Mouse (Mus musculus): ENCODE measurements around the gene Gale.
A peak's percentile ranks its signal among the peaks of the same experiment; 100 is the strongest.
"Not testable (repeated sequence)": the region's sequence is repeated elsewhere in the genome, so short reads cannot be mapped to it uniquely, and the experiment has no call there.

Gene Gale

DNA sequence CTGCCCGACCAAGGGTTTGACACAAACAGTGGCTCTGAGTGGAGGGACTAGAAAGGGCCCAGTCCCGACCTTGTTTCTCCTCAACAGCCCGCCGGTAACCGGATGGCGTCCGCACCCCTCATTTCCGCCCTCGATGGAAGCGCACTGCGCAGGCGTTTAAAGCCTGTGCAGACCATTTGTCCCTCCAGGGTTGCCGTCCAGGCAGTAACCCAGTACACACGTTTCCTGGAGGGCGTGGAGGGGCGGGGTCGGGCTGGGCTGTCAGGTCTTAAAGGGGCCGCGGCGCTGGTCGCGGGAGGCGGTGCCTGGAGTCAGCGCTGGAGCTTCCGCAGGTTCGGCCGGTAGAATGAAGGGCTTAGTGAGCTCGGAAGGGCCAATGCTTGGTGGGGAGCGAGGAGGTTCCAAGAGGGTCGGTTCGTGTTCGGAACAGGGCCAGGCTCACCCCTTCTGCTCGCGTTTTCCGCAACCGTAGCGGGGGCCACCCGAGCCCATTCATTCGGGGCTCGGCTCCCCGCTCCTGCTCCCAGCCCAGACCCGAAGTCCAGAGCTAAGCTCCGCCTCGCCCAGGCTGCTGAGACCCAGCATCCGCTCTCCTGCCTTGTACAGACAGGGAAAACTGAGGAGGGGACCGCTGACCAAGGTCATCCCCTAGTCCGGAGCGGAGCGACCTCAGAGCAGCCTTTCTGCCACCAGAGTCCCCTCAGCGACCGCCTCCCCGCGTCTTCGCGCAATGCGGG lies at the start of gene Gale:
Gene Gale, plus strand, starts transcription at position 271 of the 737 bp plus-strand sequence.
- peak; percentile 96 for DNase-seq (ENCODE audit: low read depth, low spot score)

DNA sequence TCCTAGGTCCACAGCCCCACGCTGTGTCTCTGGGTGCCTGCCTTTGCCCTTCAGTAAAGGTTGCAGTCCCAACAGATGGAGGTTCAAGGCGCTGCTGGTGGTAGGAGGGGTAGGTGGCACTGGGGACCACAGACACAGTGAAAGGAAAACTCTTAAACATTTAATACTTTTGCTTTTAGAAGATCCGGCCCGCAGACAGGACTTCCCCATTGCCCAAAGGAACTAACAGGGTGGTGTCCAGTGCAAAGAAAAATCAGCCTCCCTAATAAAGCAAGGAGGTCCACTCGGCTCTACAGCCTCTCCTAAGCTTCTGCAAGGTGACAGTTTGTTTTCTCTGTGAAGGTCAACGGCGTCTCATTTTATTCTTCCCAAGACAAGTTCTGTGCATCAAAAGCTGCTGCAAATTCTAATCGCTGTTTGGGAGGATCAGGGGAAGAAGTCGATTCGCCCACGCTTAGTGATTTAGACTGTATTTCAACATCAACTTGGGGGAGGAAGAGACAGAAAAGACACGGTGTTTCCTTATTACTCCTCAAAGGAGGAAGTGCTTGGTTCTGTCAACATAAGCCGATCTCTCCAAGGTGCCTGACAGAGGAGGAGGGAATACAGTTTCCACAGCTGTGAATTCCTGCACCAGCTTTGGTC lies 44.8 kb upstream of the Gale start:
- DNase-seq (ENCODE audit: low read depth, low spot score): no peak

GRCm38 (mm10) chr4:135919280-135919639 lies 44.3 kb upstream of the Gale start:
- no peak for DNase-seq (ENCODE audit: low read depth, low spot score)

GRCm38 (mm10) chr4:135920304-135921241 lies 43.0 kb upstream of the Gale start, which contains the start of gene Fuca1:
TSS of gene Fuca1 (plus strand) at chr4:135920735.
- peak; percentile 90 for DNase-seq (ENCODE audit: low read depth, low spot score)

- DNase-seq (ENCODE audit: low read depth, low spot score): no peak
These were observed 42.0 kb upstream of the Gale start for GRCm38 (mm10) chr4:135921257-135922120.

DNA sequence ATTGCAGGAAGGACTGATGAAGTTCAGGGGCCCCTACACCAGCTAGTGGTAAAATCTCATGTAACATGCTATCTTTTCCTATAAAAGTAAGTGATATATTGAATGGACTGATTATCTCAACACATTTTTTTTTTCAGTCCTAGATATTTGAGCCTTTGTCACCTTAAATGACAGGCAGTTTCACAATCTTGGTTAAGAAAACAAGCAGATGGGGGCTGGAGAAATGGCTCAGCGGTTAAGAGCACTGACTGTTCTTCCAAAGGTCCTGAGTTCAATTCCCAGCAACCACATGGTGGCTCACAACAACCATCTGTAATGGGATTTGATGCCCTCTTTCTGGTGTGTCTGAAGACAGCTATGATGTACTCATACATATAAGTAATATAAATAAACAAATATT lies 41.3 kb upstream of the Gale start:
- no peak for DNase-seq (ENCODE audit: low read depth, low spot score)

DNA sequence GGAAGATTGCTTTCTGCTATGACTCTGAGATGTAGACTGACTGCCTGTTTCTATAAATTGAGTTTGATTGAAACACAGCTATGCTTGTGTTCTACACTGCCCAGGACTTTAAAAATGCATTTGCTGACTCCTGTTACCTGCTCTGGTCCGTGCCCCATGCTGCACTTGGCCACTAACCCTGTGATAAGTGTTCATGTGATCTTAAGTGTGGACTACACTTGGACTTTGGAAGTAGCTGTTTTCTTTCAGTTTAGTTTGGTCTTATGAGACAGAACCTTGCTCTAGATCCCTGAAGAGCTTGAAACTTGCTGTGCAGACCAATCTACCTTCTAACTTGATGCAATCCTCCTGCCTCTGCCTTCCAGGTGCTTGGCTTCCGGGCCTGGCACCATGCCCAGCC lies 39.1 kb upstream of the Gale start:
- no peak for DNase-seq (ENCODE audit: low read depth, low spot score)

GRCm38 (mm10) chr4:135925341-135925740 lies 38.2 kb upstream of the Gale start:
- no peak for DNase-seq (ENCODE audit: low read depth, low spot score)

GRCm38 (mm10) chr4:135926195-135926808 lies 37.2 kb upstream of the Gale start:
- no peak for DNase-seq (ENCODE audit: low read depth, low spot score)

DNA sequence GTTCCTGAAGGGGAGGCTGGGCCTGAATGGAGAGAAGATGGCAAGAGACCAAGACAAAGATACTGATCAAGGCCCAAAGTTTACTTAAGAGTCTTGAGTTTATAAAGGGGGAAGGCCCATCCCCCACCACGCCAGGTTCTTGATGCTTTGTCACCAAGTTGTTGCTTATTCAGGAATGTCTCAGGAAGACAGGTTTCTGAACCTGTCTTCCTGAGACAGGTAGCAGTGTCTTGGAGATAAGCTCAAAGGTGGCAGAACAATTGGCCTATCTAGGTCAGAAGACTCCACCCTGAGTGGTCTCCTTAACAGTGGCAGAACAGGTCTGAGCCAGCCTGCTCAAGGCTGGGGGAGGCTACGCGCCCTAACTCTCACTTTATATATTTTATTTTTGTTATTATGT lies 36.7 kb upstream of the Gale start:
- DNase-seq (ENCODE audit: low read depth, low spot score): no peak

- DNase-seq (ENCODE audit: low read depth, low spot score): no peak
These were observed 35.2 kb upstream of the Gale start for GRCm38 (mm10) chr4:135928376-135928775.

DNA sequence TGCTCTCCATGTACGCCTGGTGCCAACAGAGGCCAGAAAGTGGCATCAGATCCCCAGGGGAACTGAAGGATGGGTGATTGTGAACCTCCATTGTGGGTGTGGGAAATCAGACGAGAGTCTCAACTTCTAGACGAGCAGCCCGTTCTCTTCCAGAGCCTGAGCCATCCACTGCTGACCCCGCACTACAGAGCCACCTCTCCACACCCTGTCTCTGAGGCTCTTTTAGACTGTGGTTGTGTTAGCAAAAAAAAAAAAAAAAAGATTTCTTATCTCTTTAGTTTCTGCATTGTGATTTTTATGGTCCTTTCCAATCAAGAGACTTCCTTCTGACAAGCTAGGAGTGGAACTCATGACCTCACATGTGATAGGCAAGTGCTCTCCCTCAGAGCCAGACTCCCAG lies 34.1 kb upstream of the Gale start:
- DNase-seq (ENCODE audit: low read depth, low spot score): no peak

DNA sequence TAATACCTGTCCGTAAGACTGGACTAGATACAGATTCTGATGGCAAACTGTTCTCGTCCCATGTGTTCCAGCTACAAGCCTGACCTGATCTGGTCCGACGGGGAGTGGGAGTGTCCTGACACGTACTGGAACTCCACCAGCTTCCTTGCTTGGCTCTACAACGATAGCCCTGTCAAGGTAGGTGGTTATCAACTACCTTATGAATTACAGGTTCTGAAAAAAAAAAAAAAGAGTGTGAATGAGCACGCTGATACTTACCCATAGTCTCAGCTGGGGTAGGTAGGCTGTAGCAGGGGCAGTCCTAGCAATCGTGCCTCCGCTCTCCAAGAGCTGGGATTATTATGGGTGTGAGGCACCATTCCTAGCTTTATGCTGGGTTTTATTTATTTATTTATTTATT lies 33.7 kb upstream of the Gale start:
- DNase-seq (ENCODE audit: low read depth, low spot score): no peak

DNA sequence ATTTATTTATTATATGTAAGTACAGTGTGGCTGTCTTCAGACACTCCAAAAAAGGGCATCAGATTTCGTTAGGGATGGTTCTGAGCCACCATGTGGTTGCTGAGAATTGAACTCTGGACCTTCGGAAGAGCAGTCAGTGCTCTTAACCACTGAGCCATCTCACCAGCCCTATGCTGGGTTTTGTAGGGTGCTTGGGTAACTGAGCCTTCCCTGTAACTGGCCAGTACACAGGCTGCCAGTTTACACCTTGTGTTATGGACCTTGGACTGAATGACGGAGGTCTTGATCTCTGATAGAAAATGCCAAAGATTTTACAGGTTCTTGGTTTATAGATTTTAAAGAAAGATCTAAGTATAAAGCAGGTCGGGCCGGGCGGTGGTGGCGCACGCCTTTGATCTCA lies 33.3 kb upstream of the Gale start:
- DNase-seq (ENCODE audit: low read depth, low spot score): no peak

- DNase-seq (ENCODE audit: low read depth, low spot score): no peak
These were observed 31.7 kb upstream of the Gale start for GRCm38 (mm10) chr4:135931832-135932231.

DNA sequence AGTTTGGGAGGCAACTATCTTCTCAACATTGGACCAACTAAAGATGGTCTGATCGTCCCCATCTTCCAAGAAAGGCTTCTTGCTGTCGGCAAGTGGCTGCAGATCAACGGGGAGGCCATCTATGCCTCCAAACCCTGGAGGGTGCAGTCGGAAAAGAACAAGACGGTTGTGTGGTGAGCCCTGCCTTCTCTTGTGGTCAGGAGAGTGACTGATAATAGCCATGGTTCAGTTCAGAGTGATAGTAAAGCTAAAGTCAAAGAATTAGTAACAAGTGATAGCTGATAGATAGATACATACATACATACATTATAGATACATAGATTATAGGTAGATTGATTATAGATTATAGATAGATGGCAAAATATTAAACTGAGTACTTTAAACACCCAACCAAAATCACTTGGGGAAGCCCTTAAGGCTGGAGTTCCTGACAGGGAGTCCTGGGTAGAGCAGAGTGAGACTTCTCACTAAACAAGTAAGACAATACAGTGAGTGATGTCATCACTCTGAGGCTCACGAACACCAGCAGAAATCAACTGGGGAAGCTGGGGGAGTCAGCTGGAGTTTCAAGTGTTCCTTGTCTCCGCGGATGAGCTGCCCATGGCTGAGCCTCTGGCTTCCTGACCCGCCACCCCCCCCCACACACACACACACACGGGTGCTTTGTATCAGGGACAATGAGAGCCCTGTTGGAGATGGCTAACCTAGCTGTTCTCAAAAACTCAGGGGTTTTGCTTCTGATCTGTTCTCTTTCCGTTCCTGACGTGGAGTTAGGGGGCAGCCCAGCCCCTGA lies 28.6 kb upstream of the Gale start:
- no peak for DNase-seq (ENCODE audit: low read depth, low spot score)

- DNase-seq (ENCODE audit: low read depth, low spot score): no peak
These were observed 28.0 kb upstream of the Gale start for GRCm38 (mm10) chr4:135935502-135935901.

- no peak for DNase-seq (ENCODE audit: low read depth, low spot score)
These were observed 24.7 kb upstream of the Gale start for GRCm38 (mm10) chr4:135938858-135939257.

DNA sequence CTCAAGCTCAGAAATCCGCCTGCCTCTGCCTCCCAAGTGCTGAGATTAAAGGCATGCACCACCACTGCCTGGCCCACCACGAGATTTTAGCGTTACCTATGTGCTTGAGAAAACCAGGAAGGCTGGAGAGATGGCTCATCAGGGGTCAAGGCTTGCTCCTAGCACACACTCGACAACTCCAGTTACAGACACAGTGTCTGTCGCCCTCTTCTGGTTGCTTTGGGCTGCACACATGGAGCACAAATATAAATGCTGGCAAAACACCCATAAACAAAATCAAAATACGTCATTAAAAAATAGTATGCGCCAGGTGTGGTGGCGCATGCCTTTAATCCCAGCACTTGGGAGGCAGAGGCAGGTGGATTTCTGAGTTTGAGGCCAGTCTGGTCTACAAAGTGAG lies 22.5 kb upstream of the Gale start:
- not testable (repeated sequence) for DNase-seq (ENCODE audit: low read depth, low spot score)

GRCm38 (mm10) chr4:135942193-135942592 lies 21.3 kb upstream of the Gale start:
- DNase-seq (ENCODE audit: low read depth, low spot score): no peak
